Mouse (Mus musculus) stomach, embryonic 14.5 days (tissue): Measurements from ENCODE around the gene Zfp661. TPM values are rescaled to one million over a fixed set of nuclear protein-coding genes. Genes with fewer than 3 reads are reported as not detected.

Experiments
- ATAC-seq: fragments of 200-750 bp; cut with Nextera tagmentation; 2 replicates; pipeline ENCODE4 v1.8.0; 2017; ENCODE audit warnings: low read depth, moderate TSS enrichment; ENCODE audit not compliant: insufficient number of reproducible peaks, insufficient read depth, low FRiP score
- H3K27ac ChIP-seq: fragments of 300-500 bp; sonication (generic); 2 replicates; pipeline ENCODE4 v1.5.1; 2014; ENCODE audit warnings: mild to moderate bottlenecking, low read length, moderate library complexity, mixed read lengths
- H3K27me3 ChIP-seq: fragments of 300-500 bp; sonication (generic); 2 replicates; pipeline ENCODE4 v1.6.1; 2014; ENCODE audit warnings: low read length, control low read depth, mixed read lengths; ENCODE audit not compliant: control insufficient read depth, insufficient read depth
- H3K36me3 ChIP-seq: fragments of 300-500 bp; sonication (generic); 2 replicates; pipeline ENCODE4 v1.6.1; 2014; ENCODE audit warnings: mild to moderate bottlenecking, control low read depth, low read length, moderate library complexity, mixed read lengths; ENCODE audit not compliant: control insufficient read depth, insufficient read depth
- H3K4me1 ChIP-seq: fragments of 300-500 bp; sonication (generic); 2 replicates; pipeline ENCODE4 v1.6.1; 2014; ENCODE audit warnings: low read length, control low read depth, mixed read lengths; ENCODE audit not compliant: control insufficient read depth, insufficient read depth
- H3K4me2 ChIP-seq: fragments of 300-500 bp; sonication (generic); replicated peaks from 2 replicates; pipeline ENCODE4 v1.6.1; 2014; ENCODE audit warnings: low read depth, low read length, control low read depth
- H3K4me3 ChIP-seq: fragments of 300-500 bp; sonication (generic); 2 replicates; pipeline ENCODE4 v1.5.1; 2014; ENCODE audit warnings: low read depth, low read length, control low read depth
- H3K9ac ChIP-seq: fragments of 300-500 bp; sonication (generic); replicated peaks from 2 replicates; pipeline ENCODE4 v1.6.1; 2014; ENCODE audit warnings: low read depth, mild to moderate bottlenecking, control low read depth, low read length, moderate library complexity, mixed read lengths
- H3K9me3 ChIP-seq: fragments of 300-500 bp; sonication (generic); 2 replicates; pipeline ENCODE4 v1.6.1; 2016; ENCODE audit warnings: low read depth, low read length, control low read depth; ENCODE audit not compliant: control insufficient read depth
- WGBS: fragments of 180-500 bp; shearing (Covaris S2); extraction: QIAGEN DNeasy Blood & Tissue Kit; methylation state at CpG from one replicate; pipeline ENCODE4 v1.1.7; 2014; 5-methylcytosine and 5-hydroxymethylcytosine counted together
- polyA plus RNA-seq: library from polyadenylated mRNA; unstranded; fragments of >200 nt; fragmentation: Nextera tagmentation; extraction: Ambion mirVana; gene quantifications from 2 replicates; pipeline ENCODE4 v1.2.1, GENCODE M21; 2014

Gene Zfp661
- polyA plus RNA-seq, 1 experiment from 2014 or later, result 5.0 TPM

DNA sequence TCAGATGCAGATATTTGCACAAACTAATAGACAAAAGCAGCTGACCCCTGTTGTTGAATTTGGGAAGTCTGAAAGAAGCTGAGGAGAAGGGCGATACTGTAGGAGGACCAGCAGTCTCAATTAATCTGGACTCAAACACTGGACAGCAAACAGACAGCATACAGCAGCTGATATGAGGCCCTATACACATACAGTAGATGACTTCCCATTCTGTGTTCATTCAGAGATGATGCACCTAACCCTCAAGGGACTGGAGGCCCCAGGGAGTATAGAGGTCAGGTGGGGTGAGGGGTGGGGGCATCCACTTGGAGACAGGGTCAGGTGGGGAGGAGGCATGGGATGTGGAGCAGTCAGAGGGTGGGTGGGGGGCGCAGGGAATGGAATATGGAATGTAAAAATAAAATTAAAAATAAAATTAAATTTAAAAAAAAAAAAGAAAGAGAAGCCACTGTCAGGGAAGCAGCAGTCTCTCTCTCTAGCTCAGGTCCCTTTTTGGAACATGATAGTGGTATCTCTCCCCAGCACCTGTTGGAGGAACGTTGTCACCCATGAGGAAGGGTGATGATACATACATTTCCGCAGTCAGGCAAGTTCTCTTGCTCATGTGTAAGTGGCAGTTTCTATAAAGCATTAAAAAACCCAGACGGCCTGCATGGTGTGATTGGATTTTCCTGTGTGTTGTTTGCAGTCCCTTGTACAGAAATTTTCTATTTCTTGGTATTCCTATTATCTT is 38.4 kb downstream of the Zfp661 start:
- 65% methylated on average over 5 of the region's 5 CpGs for WGBS
- H3K27me3 ChIP-seq, result no peaks in the 10 kb centered on the region
- no peaks in the 10 kb centered on the region for H3K36me3 ChIP-seq
- no peak overlapping the region for H3K9ac ChIP-seq
- no peaks in the 10 kb centered on the region for H3K9me3 ChIP-seq
- no peak overlapping the region for H3K27ac ChIP-seq
- H3K4me3 ChIP-seq, result no peak overlapping the region
- no peaks in the 10 kb centered on the region for H3K4me1 ChIP-seq
- H3K4me2 ChIP-seq, result no peak overlapping the region
- ATAC-seq, result no peak

DNA sequence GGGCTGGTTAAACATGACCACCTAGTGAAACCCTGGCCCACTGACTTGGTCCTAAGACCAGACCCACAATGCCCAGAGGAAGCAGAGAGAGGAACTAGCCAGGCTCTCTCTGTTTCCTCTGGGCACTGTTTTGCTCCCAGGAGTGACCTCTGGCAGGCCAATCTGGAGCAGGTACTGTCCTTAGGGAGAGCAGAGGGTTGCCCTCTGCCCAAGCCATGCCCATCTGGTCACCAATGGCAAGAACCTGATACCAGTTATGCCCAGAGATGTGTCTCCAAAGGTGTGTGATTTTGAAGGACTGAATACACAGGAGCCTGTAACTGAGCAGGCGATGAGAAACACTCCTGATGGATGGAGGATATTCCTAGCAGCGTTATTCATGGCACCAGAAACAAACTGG is 45.2 kb downstream of the Zfp661 start:
- no peak overlapping the region for H3K4me2 ChIP-seq
- no peak overlapping the region for H3K4me3 ChIP-seq
- H3K36me3 ChIP-seq, result no peaks in the 10 kb centered on the region
- WGBS, result 90% methylated on average over 2 of the region's 2 CpGs
- peaks cover 25% of the 10 kb centered on the region for H3K27me3 ChIP-seq
- H3K9ac ChIP-seq, result no peak overlapping the region
- no peaks in the 10 kb centered on the region for H3K9me3 ChIP-seq
- ATAC-seq, result no peak
- H3K27ac ChIP-seq, result 0 out of 2 replicates have a peak overlapping the region, but pooled peaks have one; percentile 10
- H3K4me1 ChIP-seq, result no peaks in the 10 kb centered on the region

DNA sequence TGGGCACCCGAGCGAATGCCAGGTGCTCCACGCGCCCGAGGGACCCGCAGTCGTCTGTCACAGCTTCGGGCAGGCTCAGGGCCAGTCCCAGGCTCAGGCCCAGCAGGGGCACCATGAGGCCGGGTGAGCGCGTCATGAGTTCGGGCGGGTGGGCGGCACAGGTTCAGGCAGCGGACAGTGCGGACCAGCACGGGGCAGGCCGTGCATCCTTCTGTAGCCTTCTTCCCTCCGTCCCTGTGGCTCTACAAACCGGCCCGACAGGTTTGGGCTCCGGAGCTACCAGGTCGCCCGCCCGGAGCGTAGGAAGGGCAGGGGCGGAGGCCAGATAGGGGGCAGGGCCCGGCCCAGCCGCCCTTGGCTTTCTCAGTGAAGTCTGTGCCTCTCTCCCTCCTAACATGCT is 45.7 kb downstream of the Zfp661 start, which contains the start of gene Prom2:
Gene Prom2 (minus strand): TSS at position 283 of the 400 bp plus-strand sequence.
- Histone ChIP-seq H3K27ac (peak within 1 kb of the TSS; percentile 48; the same call in 1 of the 2 replicates), H3K9ac (0 out of 2 replicates have a peak within 1 kb of the TSS, but pooled peaks have one; percentile 2), H3K9me3 (no peaks in the 10 kb centered on the region), H3K4me3 (peak within 1 kb of the TSS; percentile 23), H3K4me2 (peak within 1 kb of the TSS; percentile 33), H3K4me1 (no peaks in the 10 kb centered on the region), H3K27me3 (peaks cover 25% of the 10 kb centered on the region), H3K36me3 (no peaks in the 10 kb centered on the region)
- WGBS, result 4% methylated on average over 29 of the region's 29 CpGs
- ATAC-seq, result peak; percentile 89

DNA sequence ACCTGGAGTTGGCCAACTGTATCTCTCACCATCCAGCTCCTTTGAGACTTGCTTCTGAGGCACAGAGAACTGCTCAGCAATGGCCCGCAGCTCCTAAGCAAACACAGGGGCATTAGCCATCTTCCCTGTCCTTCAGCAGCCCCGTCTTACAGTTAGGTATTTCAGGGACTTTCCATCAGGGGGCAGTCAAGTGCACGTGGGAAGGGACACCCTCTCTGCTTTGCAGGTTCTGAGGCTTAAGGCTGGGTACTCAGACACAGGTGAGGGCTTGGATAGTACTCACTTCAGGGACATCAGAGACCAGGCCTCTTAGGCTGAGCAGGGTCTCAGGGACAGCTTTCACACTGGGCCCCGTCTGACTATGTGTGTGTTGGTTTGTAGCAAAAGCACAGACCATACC is 47.4 kb downstream of the Zfp661 start:
- no peak for ATAC-seq
- WGBS, result 21% methylated on average over 4 of the region's 4 CpGs
- H3K9ac ChIP-seq, result no peak overlapping the region
- no peaks in the 10 kb centered on the region for H3K4me1 ChIP-seq
- H3K27ac ChIP-seq, result no peak overlapping the region
- no peaks in the 10 kb centered on the region for H3K36me3 ChIP-seq
- H3K4me3 ChIP-seq, result no peak overlapping the region
- H3K27me3 ChIP-seq, result peaks cover 25% of the 10 kb centered on the region
- no peaks in the 10 kb centered on the region for H3K9me3 ChIP-seq
- H3K4me2 ChIP-seq, result peak overlapping the region; percentile 33; the same call in 1 of the 2 replicates

DNA sequence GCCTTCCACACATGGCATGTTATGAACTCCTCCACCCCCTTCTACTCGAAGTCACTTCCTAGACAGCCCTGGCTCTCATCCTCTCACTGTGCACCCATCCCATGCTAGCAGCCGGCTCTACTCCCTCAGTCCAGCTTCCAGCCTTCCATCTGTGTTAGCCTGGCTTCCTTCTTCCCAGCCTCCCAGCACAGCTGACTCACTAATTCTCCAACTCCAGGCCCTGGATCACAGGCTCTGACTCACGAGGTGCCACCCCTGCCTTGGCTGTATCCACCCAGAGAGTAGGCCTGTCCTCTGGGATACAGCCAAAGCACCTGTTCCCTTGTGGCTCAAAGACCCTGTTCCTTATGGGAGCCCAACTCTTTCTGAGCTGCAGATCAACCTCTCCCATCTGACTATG is 49.3 kb downstream of the Zfp661 start:
- peaks cover 25% of the 10 kb centered on the region for H3K27me3 ChIP-seq

DNA sequence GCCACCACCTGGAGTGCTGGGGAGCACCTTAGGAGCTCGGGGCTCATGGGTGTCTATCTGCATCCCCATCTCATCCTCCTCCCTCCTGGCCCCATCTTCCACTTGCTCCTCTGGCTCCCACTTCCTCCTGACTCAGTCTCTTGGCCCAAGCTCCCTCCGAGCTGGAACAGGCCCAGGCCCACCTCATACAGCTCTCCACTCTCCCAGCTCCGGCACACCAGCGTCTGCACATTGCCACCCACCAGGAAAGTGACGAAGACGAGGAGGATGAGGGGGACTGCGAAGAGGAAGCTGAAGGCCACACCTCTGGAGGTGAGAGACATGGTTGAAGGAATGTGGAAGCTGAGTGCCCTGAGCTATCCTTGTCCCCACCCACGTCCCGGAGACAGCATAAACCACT is 51.5 kb downstream of the Zfp661 start:
- Histone ChIP-seq H3K4me1 (no peaks in the 10 kb centered on the region), H3K27ac (no peak overlapping the region), H3K9me3 (no peaks in the 10 kb centered on the region), H3K4me2 (no peak overlapping the region), H3K36me3 (no peaks in the 10 kb centered on the region), H3K4me3 (no peak overlapping the region), H3K27me3 (peaks cover 6% of the 10 kb centered on the region), H3K9ac (no peak overlapping the region)
- WGBS, result 85% methylated on average over 9 of the region's 9 CpGs
- ATAC-seq, result no peak

More for the DNA sequence above, 49.3 kb downstream of the Zfp661 start:
- Histone ChIP-seq H3K36me3 (no peaks in the 10 kb centered on the region), H3K9ac (no peak overlapping the region), H3K4me1 (no peaks in the 10 kb centered on the region), H3K4me3 (no peak overlapping the region), H3K4me2 (no peak overlapping the region), H3K27ac (no peak overlapping the region), H3K9me3 (no peaks in the 10 kb centered on the region)
- 60% methylated on average over 3 of the region's 3 CpGs for WGBS
- no peak for ATAC-seq

DNA sequence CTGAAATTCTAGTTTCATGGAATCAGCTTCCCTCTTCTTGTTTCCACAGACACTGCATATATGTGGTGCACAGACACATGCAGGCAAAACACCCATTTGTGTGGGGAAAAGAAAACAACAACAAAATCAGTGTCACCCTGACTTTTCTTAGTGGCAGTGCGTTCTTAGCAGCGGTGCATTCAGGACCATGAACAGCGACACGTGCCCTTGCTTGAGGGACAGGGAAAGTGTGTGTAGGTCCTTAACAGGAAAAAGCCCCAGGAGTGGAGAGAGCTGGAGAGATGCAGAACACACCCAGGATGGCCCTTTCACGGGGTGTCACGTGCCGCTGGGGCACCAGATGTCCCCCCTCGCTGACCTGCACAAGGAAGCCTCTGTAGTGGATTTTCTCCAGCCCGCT is 54.5 kb downstream of the Zfp661 start:
- no peaks in the 10 kb centered on the region for H3K36me3 ChIP-seq
- H3K27me3 ChIP-seq, result no peaks in the 10 kb centered on the region
- no peaks in the 10 kb centered on the region for H3K9me3 ChIP-seq
- H3K27ac ChIP-seq, result no peak overlapping the region
- ATAC-seq, result no peak
- no peak overlapping the region for H3K4me3 ChIP-seq
- H3K9ac ChIP-seq, result no peak overlapping the region
- H3K4me2 ChIP-seq, result no peak overlapping the region
- 9% methylated on average over 9 of the region's 9 CpGs for WGBS
- H3K4me1 ChIP-seq, result no peaks in the 10 kb centered on the region

DNA sequence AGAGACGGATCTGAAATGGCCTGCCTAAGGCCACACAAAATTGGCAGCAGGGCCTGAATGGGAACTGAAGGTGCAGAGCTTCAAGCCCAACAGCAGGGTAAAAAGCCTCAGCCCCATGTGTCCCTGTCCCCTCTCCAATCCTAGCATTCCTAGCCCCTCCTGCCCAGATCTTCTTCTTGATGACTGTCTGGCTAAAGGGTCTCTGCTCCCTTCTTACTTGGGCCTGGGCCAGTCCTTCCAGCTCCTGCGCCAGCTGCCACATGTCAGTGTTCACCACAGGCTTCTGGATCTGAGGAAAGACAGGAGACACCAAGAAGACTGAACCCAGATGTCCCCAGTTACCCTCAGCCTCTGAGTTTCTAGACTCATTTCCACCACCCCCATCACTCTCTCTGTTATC is 55.3 kb downstream of the Zfp661 start:
- Histone ChIP-seq H3K9ac (no peak overlapping the region), H3K4me2 (no peak overlapping the region), H3K27ac (no peak overlapping the region), H3K27me3 (no peaks in the 10 kb centered on the region), H3K4me1 (no peaks in the 10 kb centered on the region), H3K4me3 (no peak overlapping the region), H3K9me3 (no peaks in the 10 kb centered on the region), H3K36me3 (no peaks in the 10 kb centered on the region)
- ATAC-seq, result no peak
- 90% methylated on average over 2 of the region's 2 CpGs for WGBS

DNA sequence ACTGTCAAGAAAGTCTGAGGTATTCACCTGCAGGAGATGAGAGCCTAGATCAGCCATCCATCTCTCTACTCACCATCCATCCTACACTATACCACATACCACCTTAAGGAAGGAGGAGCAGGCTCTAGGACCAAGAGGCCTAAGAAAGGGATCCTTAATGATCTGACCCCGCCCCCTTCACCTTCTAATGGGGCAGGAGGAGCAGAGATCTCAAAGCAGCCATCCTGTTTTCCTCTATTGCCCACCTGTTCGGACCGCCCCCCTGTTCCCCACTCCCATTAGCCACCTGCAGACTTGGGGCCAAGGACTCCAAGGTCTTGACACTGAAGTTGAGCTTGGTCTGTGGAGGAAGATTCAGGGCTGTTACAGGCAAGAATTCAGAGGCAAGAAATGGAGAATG is 56.5 kb downstream of the Zfp661 start:
- WGBS, result 67% methylated on average over 3 of the region's 3 CpGs
- no peaks in the 10 kb centered on the region for H3K4me1 ChIP-seq
- no peak overlapping the region for H3K4me2 ChIP-seq
- H3K27ac ChIP-seq, result no peak overlapping the region
- no peak overlapping the region for H3K9ac ChIP-seq
- no peak for ATAC-seq
- no peaks in the 10 kb centered on the region for H3K36me3 ChIP-seq
- no peak overlapping the region for H3K4me3 ChIP-seq
- no peaks in the 10 kb centered on the region for H3K9me3 ChIP-seq
- H3K27me3 ChIP-seq, result no peaks in the 10 kb centered on the region
